Mouse (Mus musculus): Measurements from ENCODE around the gene Cisd1.

- TF ChIP-seq CTCF (IDR thresholded peaks at IDR 0.05; ENCODE audit: control insufficient read depth, insufficient read depth, low read length) (no peak), POLR2A (IDR thresholded peaks at IDR 0.05; ENCODE audit: borderline replicate concordance, control insufficient read depth, low read depth, low read length) (no peak)
These were observed 18.7 kb upstream of the Cisd1 start for GRCm38 (mm10) chr10:71363440-71363839.

All from bone marrow, adult 2 months (tissue).